Mouse (Mus musculus) CH12.LX (cell line): ENCODE measurements around the gene Trim54. TPM values are rescaled to one million over a fixed set of nuclear protein-coding genes. Genes with fewer than 3 reads are reported as not detected.
A peak's percentile ranks its signal among the peaks of the same experiment; 100 is the strongest.

Experiments
- DNase-seq: peaks from one replicate; pipeline ENCODE4 v3.0.0-alpha.2; 2013; ENCODE audit errors: extremely low read depth
- H3K27ac ChIP-seq: 2 replicates; pipeline ENCODE4 v1.5.1; 2012; ENCODE audit warnings: low read depth, mild to moderate bottlenecking, control low read depth, moderate library complexity; ENCODE audit not compliant: insufficient read depth
- H3K27me3 ChIP-seq: replicated peaks from 2 replicates; pipeline ENCODE3; 2012; ENCODE audit warnings: inconsistent platforms
- H3K36me3 ChIP-seq, 2 experiments: replicated peaks in 1 of 2; 2 replicates each; pipeline versions ENCODE3 to v1.6.1; 2012; ENCODE audit warnings: inconsistent platforms in 1 of 2, low read length in 1 of 2, mild to moderate bottlenecking in 1 of 2, mixed read lengths in 1 of 2, moderate library complexity in 1 of 2; ENCODE audit not compliant: control insufficient read depth in 1 of 2, insufficient read depth in 1 of 2
- H3K4me1 ChIP-seq, 2 experiments: 2 replicates each; pipeline ENCODE4 v1.6.1; 2012; ENCODE audit warnings: inconsistent platforms in 1 of 2, moderate library complexity in 1 of 2; ENCODE audit not compliant: insufficient read depth in 2 of 2, control insufficient read depth in 1 of 2
- H3K4me2 ChIP-seq: 2 replicates; pipeline ENCODE4 v1.6.1; 2012; ENCODE audit warnings: low read depth, mild to moderate bottlenecking, control low read depth; ENCODE audit not compliant: poor library complexity, insufficient read depth, severe bottlenecking
- H3K4me3 ChIP-seq, 3 experiments: fragments of 150-350 bp in 1 of 3; sonication (generic) in 1 of 3; replicated peaks in 1 of 3; 2 replicates each; pipeline versions ENCODE3 to v1.5.1; 2011 to 2012; ENCODE audit warnings: low read depth in 2 of 3, low read length in 2 of 3, mild to moderate bottlenecking in 2 of 3, moderate library complexity in 2 of 3, control low read depth in 1 of 3, improper control_type of control experiment in 1 of 3, inconsistent platforms in 1 of 3, mixed read lengths in 1 of 3; ENCODE audit not compliant: poor library complexity in 1 of 3
- H3K79me2 ChIP-seq: replicated peaks from 2 replicates; pipeline ENCODE4 v1.6.1; 2012; ENCODE audit warnings: mild to moderate bottlenecking, moderate library complexity; ENCODE audit not compliant: control insufficient read depth, poor library complexity, insufficient read depth, severe bottlenecking; ENCODE audit errors: extremely low read depth
- H3K9ac ChIP-seq: 2 replicates; pipeline ENCODE4 v1.6.1; 2012; ENCODE audit warnings: low read depth, mild to moderate bottlenecking, control low read depth, moderate library complexity; ENCODE audit not compliant: insufficient read depth
- H3K9me3 ChIP-seq: replicated peaks from 2 replicates; pipeline ENCODE3; 2012; ENCODE audit warnings: low read length, inconsistent platforms, mixed read lengths
- BHLHE40 ChIP-seq: IDR thresholded peaks from 2 replicates; pipeline ENCODE4 v1.6.1; 2011; ENCODE audit warnings: mild to moderate bottlenecking, low read depth, low read length, improper control_type of control experiment
- CHD2 ChIP-seq: IDR thresholded peaks from 2 replicates; pipeline ENCODE4 v1.6.1; 2011; ENCODE audit warnings: low read length, improper control_type of control experiment
- CTCF ChIP-seq, 2 experiments: IDR thresholded peaks in 1 of 2; conservative IDR thresholded peaks in 1 of 2; 2 replicates each; pipeline ENCODE4 v1.5.1; 2011 to 2012; ENCODE audit warnings: low read depth in 2 of 2, low read length in 2 of 2, improper control_type of control experiment in 1 of 2, inconsistent platforms in 1 of 2, mild to moderate bottlenecking in 1 of 2, moderate library complexity in 1 of 2
- E2F4 ChIP-seq: IDR thresholded peaks from 2 replicates; pipeline ENCODE4 v1.6.1; 2011; ENCODE audit warnings: low read depth, low read length, improper control_type of control experiment; ENCODE audit not compliant: insufficient replicate concordance
- GABPA ChIP-seq: IDR thresholded peaks from 2 replicates; pipeline ENCODE4 v1.6.1; 2012; ENCODE audit warnings: low read depth, low read length, improper control_type of control experiment, inconsistent platforms; ENCODE audit not compliant: insufficient replicate concordance
- JUND ChIP-seq: conservative IDR thresholded peaks from 2 replicates; pipeline ENCODE4 v1.6.1; 2011; ENCODE audit warnings: low read depth, low read length, improper control_type of control experiment
- KAT2A ChIP-seq: IDR thresholded peaks from 2 replicates; pipeline ENCODE4 v1.6.1; 2012; ENCODE audit warnings: low read length, improper control_type of control experiment, inconsistent platforms; ENCODE audit not compliant: insufficient replicate concordance
- MAX ChIP-seq: IDR thresholded peaks from 2 replicates; pipeline ENCODE4 v1.6.1; 2011; ENCODE audit warnings: low read length, improper control_type of control experiment
- MXI1 ChIP-seq: IDR thresholded peaks from 2 replicates; pipeline ENCODE4 v1.6.1; 2011; ENCODE audit warnings: mild to moderate bottlenecking, low read depth, low read length, improper control_type of control experiment
- MYC ChIP-seq: IDR thresholded peaks from 2 replicates; pipeline ENCODE4 v1.6.1; 2011; ENCODE audit warnings: low read depth, mild to moderate bottlenecking, improper control_type of control experiment, low read length
- NELFE ChIP-seq: IDR thresholded peaks from 2 replicates; pipeline ENCODE4 v1.6.1; 2011; ENCODE audit warnings: low read depth, low read length, improper control_type of control experiment
- NRF1 ChIP-seq: IDR thresholded peaks from 2 replicates; pipeline ENCODE4 v1.6.1; 2014; ENCODE audit warnings: low read depth, mild to moderate bottlenecking, inconsistent platforms, low read length, improper control_type of control experiment, moderate library complexity
- PAX5 ChIP-seq: IDR thresholded peaks from 2 replicates; pipeline ENCODE4 v1.6.1; 2012; ENCODE audit warnings: low read length, inconsistent platforms, mixed read lengths
- POLR2A ChIP-seq: IDR thresholded peaks from 2 replicates; pipeline ENCODE4 v1.6.1; 2011; ENCODE audit warnings: low read depth, mild to moderate bottlenecking, improper control_type of control experiment, low read length
- POLR2AphosphoS2 ChIP-seq: IDR thresholded peaks from 2 replicates; pipeline ENCODE4 v1.6.1; 2011; ENCODE audit warnings: low read depth, low read length, improper control_type of control experiment
- RAD21 ChIP-seq: IDR thresholded peaks from 2 replicates; pipeline ENCODE4 v1.6.1; 2011; ENCODE audit warnings: low read depth, mild to moderate bottlenecking, low read length, improper control_type of control experiment, moderate library complexity
- RCOR1 ChIP-seq: conservative IDR thresholded peaks from 2 replicates; pipeline ENCODE4 v1.6.1; 2012; ENCODE audit warnings: low read depth, mild to moderate bottlenecking, inconsistent platforms, low read length, improper control_type of control experiment
- SIN3A ChIP-seq: IDR thresholded peaks from 2 replicates; pipeline ENCODE4 v1.6.1; 2012; ENCODE audit warnings: low read length, improper control_type of control experiment, inconsistent platforms
- SMC3 ChIP-seq: IDR thresholded peaks from 2 replicates; pipeline ENCODE4 v1.6.1; 2011; ENCODE audit warnings: low read depth, low read length, improper control_type of control experiment
- TBP ChIP-seq: conservative IDR thresholded peaks from 2 replicates; pipeline ENCODE4 v1.6.1; 2011; ENCODE audit warnings: low read depth, low read length, improper control_type of control experiment
- UBTF ChIP-seq: IDR thresholded peaks from 2 replicates; pipeline ENCODE4 v1.6.1; 2012; ENCODE audit warnings: low read depth, mild to moderate bottlenecking, inconsistent platforms, low read length, improper control_type of control experiment, moderate library complexity
- USF2 ChIP-seq: conservative IDR thresholded peaks from 2 replicates; pipeline ENCODE4 v1.6.1; 2011; ENCODE audit warnings: low read depth, low read length, improper control_type of control experiment
- ZC3H11A ChIP-seq: IDR thresholded peaks from 2 replicates; pipeline ENCODE4 v1.6.1; 2012; ENCODE audit warnings: low read depth, mild to moderate bottlenecking, inconsistent platforms, low read length, improper control_type of control experiment
- ZKSCAN1 ChIP-seq: IDR thresholded peaks from 2 replicates; pipeline ENCODE4 v1.6.1; 2012; ENCODE audit warnings: low read depth, inconsistent platforms, low read length, improper control_type of control experiment, borderline replicate concordance
- ZNF384 ChIP-seq: IDR thresholded peaks from 2 replicates; pipeline ENCODE4 v1.6.1; 2012; ENCODE audit warnings: low read depth, low read length, improper control_type of control experiment, inconsistent platforms
- dilution Hi-C: fragments of 300-500 bp; cut with MboI; formaldehyde crosslinking; loops from 2 replicates; pipeline ENCODE4 v1.14.3; 2020; ENCODE audit warnings: low sequenced_read_pairs; ENCODE audit not compliant: extremely low pct_unique_long_range_greater_than_20kb, extremely low pct_ligation_motif_present
- in situ Hi-C: fragments of 300-500 bp; cut with MboI; formaldehyde crosslinking; loops from 3 replicates; pipeline ENCODE4 v1.14.3; 2019; ENCODE audit warnings: low sequenced_read_pairs, low pct_ligation_motif_present, low pct_unique_long_range_greater_than_20kb, mixed read lengths
- polyA plus RNA-seq: library from polyadenylated mRNA; unstranded; fragments of >175 nt; gene quantifications from 2 replicates; pipeline ENCODE4 v1.2.1, GENCODE M21; 2012; ENCODE audit warnings: low read depth; ENCODE audit not compliant: insufficient read length
- total RNA-seq, 2 experiments: library from RNA; depleted of rRNA; stranded (reverse); fragments of 300-350 nt in 1 of 2; fragments of >200 nt in 1 of 2; gene quantifications; 2 replicates each; pipeline ENCODE4 v1.2.3; 2012 to 2014

Gene Trim54
- total and polyA plus RNA-seq, 3 experiments, result not detected

- Histone ChIP-seq H3K9ac (no peak overlapping the region), H3K4me3 (no peak overlapping the region), H3K79me2 (no peaks in the 10 kb centered on the region; the same call in 1 of the 2 replicates), H3K27me3 (peaks cover 32% of the 10 kb centered on the region), H3K9me3 (no peaks in the 10 kb centered on the region), H3K4me1 (peaks cover 2 to 4% of the 10 kb centered on the region in 2 experiments; a peak in 3 of 4 replicates), H3K4me2 (no peak overlapping the region; the same call in 1 of the 2 replicates), H3K27ac (no peak overlapping the region), H3K36me3 (no peaks in the 10 kb centered on the region)
- TF ChIP-seq PAX5 (no peak), MAX (no peak), MYC (no peak; the same call in 1 of the 2 replicates), USF2 (no peak), POLR2AphosphoS2 (no peak), NELFE (no peak), SIN3A (no peak), ZNF384 (peak; percentile 36; the same call in 1 of the 2 replicates), TBP (no peak), MXI1 (no peak), RCOR1 (no peak), ZC3H11A (no peak; the same call in 1 of the 2 replicates), CTCF (conservative IDR thresholded peaks at IDR 0.05 in 1 of 2, IDR thresholded peaks at IDR 0.05 in 1 of 2; ENCODE audit: low read depth in 2 of 2, low read length in 2 of 2) (peak; percentile 48 to 78), BHLHE40 (peak; percentile 8; the same call in 1 of the 2 replicates), KAT2A (no peak), SMC3 (peak; percentile 83), POLR2A (no peak), E2F4 (no peak), JUND (no peak), NRF1 (no peak), RAD21 (peak; percentile 65), CHD2 (no peak), GABPA (no peak)
- in situ Hi-C loops, result no loop called here
- DNase-seq, result no peak
- dilution Hi-C loops, result no loop called here
Measured at GRCm38 (mm10) chr5:31110781-31111180, 5.7 kb upstream of the Trim54 start.

GRCm38 (mm10) chr5:31116912-31117311 lies 400 bp downstream of the Trim54 start:
- no peak for DNase-seq
- TF ChIP-seq ZKSCAN1, result no peak
- no peak for TF ChIP-seq PAX5
- TF ChIP-seq RCOR1, result no peak
- TF ChIP-seq SIN3A, result no peak
- no peak for TF ChIP-seq UBTF
- no peak for TF ChIP-seq NELFE
- no peak for TF ChIP-seq CTCF (conservative IDR thresholded peaks at IDR 0.05 in 1 of 2, IDR thresholded peaks at IDR 0.05 in 1 of 2; ENCODE audit: low read depth in 2 of 2, low read length in 2 of 2)
- TF ChIP-seq GABPA, result no peak
- TF ChIP-seq SMC3, result no peak
- Histone ChIP-seq H3K79me2 (no peaks in the 10 kb centered on the region), H3K4me1 (peaks cover 2 to 20% of the 10 kb centered on the region in 2 experiments; a peak in 3 of 4 replicates), H3K27ac (no peak overlapping the region), H3K36me3 (no peaks in the 10 kb centered on the region), H3K9me3 (no peaks in the 10 kb centered on the region), H3K9ac (no peak overlapping the region), H3K4me3 (no peak overlapping the region), H3K27me3 (peaks cover 12% of the 10 kb centered on the region), H3K4me2 (no peak overlapping the region)
- dilution Hi-C loops (no loop called here), in situ Hi-C loops (no loop called here)
